Mouse (Mus musculus): Measurements from ENCODE around the gene Metap1d.

The Metap1d gene

GRCm38 (mm10) chr2:71544391-71545285 lies 91.6 kb downstream of the Metap1d start:
- no peak for DNase-seq (ENCODE audit: low spot score in 2 of 2)

GRCm38 (mm10) chr2:71545401-71545881 lies 92.4 kb downstream of the Metap1d start:
- no peak for DNase-seq (ENCODE audit: low spot score in 2 of 2)

GRCm38 (mm10) chr2:71545882-71546639 lies 93.0 kb downstream of the Metap1d start:
- DNase-seq (ENCODE audit: low spot score in 2 of 2) = no peak

GRCm38 (mm10) chr2:71546640-71547071 lies 93.6 kb downstream of the Metap1d start, which contains the start of gene Dlx2:
Dlx2 (minus strand) TSS chr2:71546754.
- DNase-seq (ENCODE audit: low spot score in 2 of 2) = no peak

GRCm38 (mm10) chr2:71547829-71548228 lies 94.8 kb downstream of the Metap1d start:
- DNase-seq (ENCODE audit: low spot score in 2 of 2) = peak; percentile 55 to 61

- no peak for DNase-seq (ENCODE audit: low spot score in 2 of 2)
Observed at GRCm38 (mm10) chr2:71550330-71550729, 97.3 kb downstream of the Metap1d start.

GRCm38 (mm10) chr2:71551704-71552103 lies 98.6 kb downstream of the Metap1d start:
- DNase-seq (ENCODE audit: low spot score in 2 of 2) = no peak

- no peak for DNase-seq (ENCODE audit: low spot score in 2 of 2)
Observed at GRCm38 (mm10) chr2:71556071-71556470, 103.0 kb downstream of the Metap1d start.

GRCm38 (mm10) chr2:71566466-71566865 lies 113.4 kb downstream of the Metap1d start:
- DNase-seq (ENCODE audit: low spot score in 2 of 2) = no peak

GRCm38 (mm10) chr2:71573736-71574135 lies 120.7 kb downstream of the Metap1d start:
- no peak for DNase-seq (ENCODE audit: low spot score in 2 of 2)
